Mouse (Mus musculus) layer of hippocampus, adult 9-10 months (tissue): ENCODE measurements at regions not wholly inside any gene's neighbourhood (a gene's known extent, or its start where the extent isn't known, plus 50 kb on each side); places are given as distances from the start of the nearest gene placed in this dataset.

Experiments
- DNase-seq: peaks from one replicate; pipeline ENCODE4 v3.0.0; 2022; ENCODE audit warnings: low spot score

DNA sequence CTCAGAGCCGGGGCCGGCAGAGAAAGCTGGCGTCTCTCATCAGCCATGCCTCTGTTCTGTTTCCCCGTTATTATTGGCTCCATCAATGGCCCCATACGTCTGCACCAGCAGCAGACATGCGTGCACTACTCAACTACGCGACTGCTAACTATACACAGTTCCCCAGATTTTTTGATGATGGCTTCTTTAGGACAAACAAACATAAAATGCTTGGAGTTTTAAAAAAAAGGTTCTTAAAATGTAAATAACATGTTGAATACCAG, 256.6 kb downstream of the Ankrd16 start:
- DNase-seq = no peak

DNA sequence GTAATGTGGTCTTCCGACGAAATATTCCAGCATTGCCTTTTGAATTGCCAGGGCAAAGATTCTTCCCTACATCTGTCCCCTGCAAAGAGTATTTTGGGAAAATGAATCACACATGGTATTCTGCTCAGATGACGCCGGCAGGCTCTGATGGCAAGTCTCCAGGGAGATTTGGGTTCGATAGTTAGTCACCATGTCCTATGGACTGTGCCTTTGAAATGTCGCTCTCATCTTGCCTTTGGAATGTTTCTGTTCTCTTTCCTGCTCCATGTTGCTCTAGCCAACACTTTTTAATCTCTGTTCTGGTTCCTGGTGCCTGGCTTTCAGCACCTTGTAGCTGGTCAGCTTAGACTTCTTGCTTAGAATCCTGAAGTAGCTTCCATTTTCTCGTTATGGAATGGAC, 252.3 kb downstream of the Itga8 start:
- peak; percentile 13 for DNase-seq

GRCm38 (mm10) chr2:12049972-12050371, 251.8 kb downstream of the Itga8 start:
- peak; percentile 12 for DNase-seq

- DNase-seq = no peak
Observed at GRCm38 (mm10) chr2:12053404-12054164, 248.1 kb downstream of the Itga8 start.

- no peak for DNase-seq
Observed at GRCm38 (mm10) chr2:12054165-12054500, 247.6 kb downstream of the Itga8 start.
